Mouse (Mus musculus): ENCODE results near the gene Fadd.

- TF ChIP-seq CTCF (IDR thresholded peaks at IDR 0.05; ENCODE audit: low read depth) (no peak), EP300 (IDR thresholded peaks at IDR 0.05; ENCODE audit: low read depth) (no peak)
These were observed 12.8 kb downstream of the Fadd start for GRCm38 (mm10) chr7:144569428-144569827.

Measured in liver, embryonic 14.5 days (tissue).